Mouse (Mus musculus) testis, adult 2 months (tissue): ENCODE measurements at regions not wholly inside any gene's neighbourhood (a gene's known extent, or its start where the extent isn't known, plus 50 kb on each side); places are given as distances from the start of the nearest gene placed in this dataset.

Source experiments
- CTCF ChIP-seq: fragments of 200-500 bp; IDR thresholded peaks from 2 replicates; pipeline ENCODE4 v1.5.1; 2012; ENCODE audit warnings: low read depth, mild to moderate bottlenecking, inconsistent platforms, low read length, moderate library complexity; ENCODE audit not compliant: control insufficient read depth, insufficient read depth, insufficient replicate concordance
- POLR2A ChIP-seq: fragments of 200-500 bp; IDR thresholded peaks from 2 replicates; pipeline ENCODE4 v1.6.1; 2012; ENCODE audit warnings: low read depth, mild to moderate bottlenecking, inconsistent platforms, low read length, moderate library complexity; ENCODE audit not compliant: control insufficient read depth

DNA sequence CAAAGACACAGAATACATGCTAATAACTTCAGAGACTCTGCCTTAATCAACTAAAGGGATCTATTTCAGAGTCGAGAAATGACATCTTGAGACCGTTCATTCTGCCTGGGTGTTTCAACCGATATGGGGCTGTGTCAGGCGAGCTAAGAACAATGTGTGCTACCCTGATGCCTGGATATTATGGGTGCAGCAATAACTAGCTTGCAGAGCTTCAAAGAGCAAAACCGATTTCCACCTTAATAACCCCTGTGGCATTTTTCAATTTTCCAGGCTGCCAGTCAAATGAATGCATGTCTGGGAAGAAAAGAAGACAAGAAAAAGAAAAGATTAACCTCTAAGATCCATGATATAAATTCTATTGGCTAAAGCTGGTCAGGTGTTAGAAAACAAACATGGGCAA lies 804.0 kb downstream of the Diaph3 start:
- TF ChIP-seq CTCF: no peak
- TF ChIP-seq POLR2A: no peak
